Mouse (Mus musculus) adrenal gland, adult 8-10 months (tissue): ENCODE data around the gene Myo3b. TPM values are rescaled to one million over a fixed set of nuclear protein-coding genes. Genes with fewer than 3 reads are reported as not detected.

Source experiments
- DNase-seq: peaks from one replicate; pipeline ENCODE4 v3.0.0; 2022
- total RNA-seq, 4 experiments: library from RNA; stranded (reverse); gene quantifications; 2 replicates each; pipeline ENCODE4 v1.2.4; 2022

Gene Myo3b
- total RNA-seq, 4 experiments from 2014 or later, result 0.09 TPM; not detected in 3

DNA sequence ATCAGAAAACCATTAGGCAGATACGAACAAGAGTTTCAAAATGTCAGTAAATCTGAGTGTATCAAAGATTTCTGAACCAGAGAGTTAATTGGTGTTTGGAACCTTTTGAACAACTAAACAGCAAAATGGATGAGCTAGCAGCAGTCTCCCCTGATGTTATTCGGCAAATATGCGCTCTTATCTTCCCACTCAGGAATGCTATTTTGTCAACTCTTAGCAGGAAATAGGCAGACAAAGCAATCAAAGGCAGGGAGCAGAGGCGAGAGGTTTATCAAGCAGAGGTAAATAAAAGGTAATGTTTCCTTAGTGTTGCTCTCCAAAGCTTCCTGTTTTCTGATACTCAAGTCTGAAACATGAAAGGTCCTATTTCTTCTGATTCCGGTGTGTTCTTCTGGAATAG lies 252.1 kb downstream of the Myo3b start:
- no peak for DNase-seq

DNA sequence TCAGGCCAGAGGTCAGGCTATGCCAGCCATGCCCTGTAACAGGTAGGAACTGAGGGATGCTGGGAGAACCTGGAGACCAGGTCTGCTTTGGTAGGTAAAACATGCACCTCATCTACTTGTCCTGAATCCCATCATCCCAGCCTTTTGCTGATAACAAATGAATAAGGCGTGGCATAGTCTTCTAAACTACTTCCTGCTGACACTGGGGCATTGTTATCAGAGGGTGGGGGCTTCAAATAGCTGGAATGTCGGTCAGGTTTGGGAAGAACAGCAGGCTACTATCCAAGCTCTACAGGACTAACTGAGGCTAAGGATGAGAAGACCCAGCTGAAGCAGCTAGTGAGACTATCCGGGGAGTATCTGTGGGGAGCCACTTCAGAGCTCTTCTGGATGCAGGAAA lies 253.8 kb downstream of the Myo3b start:
- DNase-seq, result no peak

DNA sequence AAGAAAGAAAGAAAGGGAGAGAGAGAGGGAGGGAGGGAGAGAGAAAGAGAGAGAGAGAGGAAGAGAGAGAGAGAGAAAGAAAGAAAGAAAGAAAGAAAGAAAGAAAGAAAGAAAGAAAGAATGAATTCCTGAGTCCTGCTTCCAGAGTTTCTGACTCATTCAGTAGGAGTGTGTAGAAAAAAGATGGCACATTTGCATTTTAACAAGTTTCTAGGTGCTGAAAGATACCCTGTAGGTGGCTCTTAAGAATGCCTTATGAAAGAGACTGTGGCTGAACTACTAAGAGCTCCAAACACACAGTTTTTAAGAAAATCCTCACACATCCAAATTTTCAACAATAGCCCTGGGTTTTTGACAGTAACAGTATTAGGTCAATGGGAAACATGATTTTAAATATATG lies 264.0 kb downstream of the Myo3b start:
- no peak for DNase-seq

DNA sequence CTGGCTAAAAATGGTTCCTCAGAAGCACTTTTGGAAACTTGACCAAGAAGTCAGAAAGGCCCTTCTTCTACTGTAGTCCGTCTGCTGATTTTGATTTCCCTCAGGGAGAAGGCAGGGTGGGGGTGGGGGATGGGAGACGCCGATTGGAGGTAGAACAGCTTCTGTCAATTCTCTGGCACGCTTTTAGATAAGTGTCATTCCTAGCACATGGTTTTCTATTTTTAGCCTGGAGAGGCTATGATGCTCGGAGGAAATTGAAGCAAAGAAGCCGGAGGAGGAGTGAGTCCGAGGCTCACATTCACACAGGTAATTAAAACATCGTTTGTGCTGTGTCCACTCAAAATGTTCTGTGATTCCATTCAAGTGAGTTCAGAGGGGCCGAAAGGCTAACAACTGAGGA lies 276.2 kb downstream of the Myo3b start:
- DNase-seq, result no peak

DNA sequence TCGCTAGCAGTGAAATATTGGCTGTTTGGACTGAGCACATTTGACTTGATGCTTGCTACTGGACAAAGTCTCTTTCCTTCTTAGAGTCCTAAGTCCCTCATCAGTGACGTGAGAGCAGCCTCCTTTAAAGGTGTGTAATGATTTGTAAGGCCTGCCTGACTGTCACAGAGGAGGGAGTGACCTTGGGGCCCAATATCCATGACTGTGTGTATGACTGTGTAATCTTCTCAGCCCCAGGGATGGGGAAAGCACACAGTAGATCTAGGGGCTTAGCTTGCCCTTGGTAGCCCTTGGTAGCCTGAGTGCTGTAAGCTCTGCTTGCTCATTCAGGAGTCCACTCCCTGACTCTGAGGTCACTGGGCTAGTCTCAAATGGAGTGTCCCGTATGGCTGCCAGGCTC lies 276.8 kb downstream of the Myo3b start:
- no peak for DNase-seq

DNA sequence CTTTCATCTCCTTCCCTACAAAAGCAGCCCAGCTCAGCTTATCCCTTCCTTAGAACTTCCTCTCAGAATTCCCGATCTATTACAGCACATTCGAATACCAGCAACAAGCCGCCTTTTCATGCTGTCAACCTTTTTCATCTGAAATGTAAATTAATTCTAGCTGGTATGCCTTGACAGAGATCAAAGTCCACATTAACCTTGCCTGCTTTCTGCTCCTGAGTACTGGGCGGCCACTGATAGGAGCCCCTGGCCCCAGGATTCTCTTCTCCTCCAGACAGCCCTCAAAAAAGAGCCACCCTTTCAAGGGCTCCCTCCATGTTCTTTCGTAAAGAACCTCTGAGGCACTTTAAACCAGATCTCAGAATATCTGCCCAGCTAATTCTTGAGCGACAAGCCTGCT lies 278.9 kb downstream of the Myo3b start:
- no peak for DNase-seq

DNA sequence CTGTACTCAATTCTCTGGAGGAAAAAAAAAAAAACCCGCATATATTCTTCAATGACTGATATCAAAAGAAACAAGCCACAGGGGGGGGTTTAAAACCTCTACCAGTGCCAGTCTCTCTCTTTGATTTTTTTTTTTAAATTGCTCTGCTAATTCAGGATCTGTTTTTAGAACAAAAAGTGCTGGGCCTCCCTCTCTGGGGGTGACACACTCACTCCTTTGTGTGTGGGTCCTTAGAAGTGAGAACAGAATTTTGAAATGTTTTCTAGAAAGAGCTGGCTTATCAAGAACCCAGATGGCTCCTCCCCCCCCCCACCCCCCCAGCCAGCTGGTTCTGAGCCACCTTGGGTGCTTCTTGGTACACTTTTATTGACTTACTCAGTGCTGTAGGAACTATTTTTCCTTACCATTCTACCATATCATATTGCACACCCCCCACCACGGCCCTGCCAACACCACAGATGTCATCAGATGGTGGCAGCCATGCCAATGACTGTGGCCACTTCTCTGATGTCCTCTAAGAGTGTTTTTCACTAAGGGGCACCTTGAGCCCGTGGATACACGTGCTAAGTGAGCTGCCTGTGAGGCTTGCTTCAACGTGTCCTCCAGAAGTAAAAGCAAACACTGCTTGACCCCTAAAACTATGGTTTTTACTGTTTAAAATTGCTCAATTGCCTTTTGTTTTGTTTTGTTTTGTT lies 280.1 kb downstream of the Myo3b start:
- DNase-seq, result no peak

DNA sequence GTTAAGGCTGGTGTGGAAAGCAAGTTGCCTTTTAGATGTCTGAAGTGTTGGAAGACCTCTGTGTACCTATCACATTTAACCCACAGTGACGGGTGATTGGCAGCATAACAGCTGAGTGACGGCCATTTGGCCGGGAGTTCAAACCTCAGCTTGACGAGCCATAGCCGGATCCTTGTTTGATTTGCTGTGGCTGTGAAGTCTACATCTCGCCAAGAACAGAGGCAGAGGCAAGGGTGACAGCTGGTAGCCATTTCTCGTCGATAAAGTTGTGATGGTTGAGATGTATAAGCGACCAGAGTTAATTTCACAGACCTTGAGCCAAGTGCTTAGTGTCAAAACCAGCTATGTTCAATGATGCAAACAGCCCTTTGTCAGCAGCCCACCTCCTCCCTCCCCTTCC lies 283.8 kb downstream of the Myo3b start:
- DNase-seq, result no peak

DNA sequence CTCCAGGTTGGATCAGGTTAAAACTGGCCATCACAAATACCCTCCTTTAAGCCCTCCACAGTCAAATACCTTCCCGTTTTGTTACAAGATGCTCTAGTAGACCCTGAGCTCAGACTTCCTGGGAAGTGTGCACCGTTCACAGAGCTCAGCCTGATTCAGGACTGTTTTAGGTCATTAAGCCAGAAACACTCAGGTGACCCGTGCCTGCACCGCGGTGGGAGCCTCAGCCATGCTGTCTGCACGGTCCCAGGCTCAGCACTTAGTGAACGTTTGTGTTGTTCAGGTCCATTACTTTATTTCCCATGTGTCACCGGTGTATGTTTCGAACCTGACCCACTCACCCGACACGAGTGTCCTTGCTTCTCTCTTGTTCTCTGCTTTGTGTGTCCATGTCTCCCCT lies 288.7 kb downstream of the Myo3b start:
- DNase-seq, result no peak

DNA sequence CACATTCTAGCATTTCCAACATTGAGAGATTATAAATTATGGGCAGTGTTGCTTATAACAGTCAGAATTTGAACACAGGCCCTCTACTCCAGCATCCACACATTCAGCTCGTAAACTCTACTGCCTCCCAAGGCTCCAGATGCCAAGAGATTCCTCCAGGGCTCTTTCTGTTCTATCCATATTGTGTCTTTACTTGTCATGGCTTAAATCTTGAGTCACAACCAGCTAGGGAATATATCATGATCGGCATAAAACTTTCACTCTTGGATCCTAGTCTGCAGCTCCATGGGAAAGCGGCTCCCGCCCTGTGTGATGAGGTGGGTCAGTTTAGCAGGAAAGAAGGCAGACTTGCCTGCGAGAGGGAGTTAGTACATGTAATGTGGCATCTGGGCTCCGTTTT lies 294.0 kb downstream of the Myo3b start:
- no peak for DNase-seq

DNA sequence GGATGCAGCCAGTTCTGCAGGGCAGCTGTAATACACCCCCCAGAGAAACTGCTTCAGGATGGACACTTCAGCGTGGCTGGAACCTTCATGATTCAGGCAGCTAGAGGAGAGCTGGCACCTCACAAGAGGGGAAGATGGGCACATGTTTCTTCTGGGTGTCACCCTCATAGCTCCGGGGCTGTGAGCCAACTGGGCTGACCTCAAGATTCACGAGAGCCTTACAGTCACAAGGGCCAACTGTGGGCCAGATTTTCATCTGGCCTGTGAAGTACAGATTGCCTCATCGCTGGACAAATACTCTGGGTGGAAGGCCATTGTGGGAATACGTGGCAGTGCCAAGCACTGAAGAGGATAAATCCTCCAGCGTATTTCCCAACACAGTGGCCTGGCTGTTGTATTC lies 294.6 kb downstream of the Myo3b start:
- DNase-seq, result peak; percentile 74

DNA sequence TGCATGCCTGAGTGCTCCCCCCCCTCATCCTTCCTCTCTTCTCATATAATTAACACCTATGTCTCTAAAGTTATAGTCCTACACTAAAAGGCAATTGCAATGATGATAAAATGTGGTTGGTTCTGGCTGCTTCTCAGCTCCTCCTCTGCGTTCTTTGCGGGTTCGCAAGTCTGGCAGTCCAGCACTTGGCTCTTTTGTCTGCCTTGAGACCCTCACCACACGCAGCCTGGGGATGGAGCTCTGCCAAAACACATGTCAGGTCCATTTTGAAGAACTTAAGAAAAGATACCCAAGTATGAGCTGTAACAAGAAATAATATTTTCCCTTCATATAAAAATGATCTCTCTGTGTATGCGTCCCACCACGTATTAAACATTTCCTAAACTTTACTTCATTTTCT lies 297.6 kb downstream of the Myo3b start:
- DNase-seq, result no peak

DNA sequence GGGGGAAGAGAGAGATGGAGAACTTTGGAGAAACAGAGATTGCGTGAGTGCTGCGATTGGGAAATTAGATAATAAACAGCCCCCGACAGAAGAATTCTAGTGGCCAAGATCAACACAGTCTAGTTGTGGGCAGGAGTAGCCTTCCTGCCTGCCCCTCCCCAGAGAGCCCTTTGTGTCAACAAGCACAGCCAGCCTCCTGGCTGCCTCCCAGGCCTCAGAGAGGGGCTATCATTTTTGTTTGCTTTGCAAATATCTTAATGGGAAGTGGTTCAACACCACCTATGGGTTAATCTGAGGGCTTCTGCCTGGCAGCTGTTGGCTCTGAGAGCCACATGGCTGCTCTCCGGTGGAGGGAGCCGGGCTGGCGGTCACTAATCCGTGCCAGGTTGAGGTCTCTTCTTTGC lies 298.3 kb downstream of the Myo3b start:
- peak; percentile 20 for DNase-seq

DNA sequence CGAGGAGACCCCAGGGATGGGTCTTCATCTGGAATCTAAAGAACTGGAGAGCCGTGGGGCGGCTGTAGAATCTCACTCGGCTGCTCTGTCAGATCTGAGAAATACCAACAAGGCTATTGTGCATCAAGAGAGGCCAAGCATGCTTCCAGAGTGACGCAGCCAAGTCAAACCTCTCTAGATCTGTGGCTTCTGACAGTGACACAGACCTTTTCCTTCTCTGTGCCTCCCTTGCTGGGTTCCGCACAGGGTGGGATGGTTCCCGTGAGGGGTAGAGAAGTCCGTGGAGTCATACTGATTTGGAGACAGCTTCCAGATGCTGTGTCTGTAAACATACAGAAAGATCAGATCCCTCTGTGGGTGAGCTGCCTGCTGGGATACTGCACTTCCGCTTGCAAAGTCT lies 298.9 kb downstream of the Myo3b start:
- no peak for DNase-seq

DNA sequence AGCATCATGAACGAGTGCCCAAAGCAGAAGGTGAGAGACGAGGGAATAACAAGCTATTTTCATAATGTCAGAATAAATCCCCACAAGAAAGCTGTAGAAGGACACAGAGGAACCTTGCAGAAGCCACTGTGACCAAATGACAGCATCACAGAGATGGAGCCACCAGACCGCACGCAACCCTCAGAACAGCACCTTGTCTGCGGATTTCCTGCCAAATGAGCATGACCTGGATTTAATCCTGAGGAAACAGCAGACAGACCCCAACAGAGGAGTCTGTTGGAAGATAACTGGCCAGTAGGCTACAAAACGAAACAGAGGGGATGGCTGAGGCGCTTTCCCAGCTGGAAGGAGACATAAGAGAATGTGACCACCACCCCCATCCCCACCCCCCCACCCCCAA lies 300.1 kb downstream of the Myo3b start:
- DNase-seq, result no peak

DNA sequence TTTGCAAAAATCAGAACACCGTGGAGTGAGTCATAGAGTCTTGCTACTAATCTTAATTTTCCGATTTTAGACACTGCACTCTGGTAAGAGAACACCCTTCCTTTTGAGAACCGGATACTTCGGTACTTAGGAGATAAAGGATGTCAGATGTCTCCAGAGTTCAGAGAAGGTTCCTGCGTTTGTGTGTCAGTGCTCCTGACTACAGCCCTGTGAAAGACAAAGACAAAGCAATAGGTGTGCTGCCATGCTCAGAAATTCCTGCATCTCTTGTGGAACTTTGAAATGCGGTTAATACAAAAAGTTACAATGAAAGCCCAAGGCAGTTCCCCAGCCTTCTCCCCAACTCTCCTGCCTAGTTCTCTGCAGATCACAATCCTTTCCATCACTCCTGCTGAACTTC lies 300.6 kb downstream of the Myo3b start:
- DNase-seq, result no peak

DNA sequence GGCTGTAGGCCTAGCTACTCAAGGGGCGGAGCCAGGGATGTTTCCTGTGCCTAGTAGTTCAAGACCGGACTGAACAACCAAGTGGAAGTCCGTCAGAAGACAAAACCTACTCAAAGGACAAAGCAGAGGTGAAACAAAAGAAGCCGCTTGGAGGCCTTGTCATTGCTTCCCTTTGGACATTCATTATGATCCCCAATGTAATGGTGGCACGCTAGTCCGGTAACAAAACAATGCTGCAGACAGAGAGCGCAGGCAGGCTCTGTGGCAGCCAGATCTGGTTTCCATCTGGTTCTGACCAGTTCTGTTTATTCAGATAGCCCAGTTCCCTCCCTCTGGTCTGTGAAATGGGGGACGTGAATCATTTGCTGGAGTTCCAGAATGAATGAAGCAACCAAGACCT lies 301.3 kb downstream of the Myo3b start:
- no peak for DNase-seq

DNA sequence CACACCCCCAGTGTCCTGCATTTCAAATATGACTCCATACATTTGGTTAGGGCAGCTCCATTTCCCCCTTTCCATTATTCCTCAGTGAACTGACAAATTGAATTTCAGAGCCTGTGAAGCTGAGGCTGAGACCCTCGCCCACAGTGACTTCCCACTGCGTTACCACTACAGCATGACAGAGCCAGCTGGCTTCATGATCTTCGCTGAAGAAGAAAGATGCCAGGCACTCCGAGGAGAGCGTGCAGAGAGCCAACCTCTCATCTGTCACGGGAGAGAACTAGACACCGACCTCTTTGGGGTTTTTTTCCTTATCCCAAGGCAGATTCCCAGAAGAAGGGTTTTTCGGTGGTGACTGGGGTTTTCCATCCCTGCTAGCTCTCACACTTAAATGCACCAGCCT lies 306.2 kb downstream of the Myo3b start:
- DNase-seq, result no peak

DNA sequence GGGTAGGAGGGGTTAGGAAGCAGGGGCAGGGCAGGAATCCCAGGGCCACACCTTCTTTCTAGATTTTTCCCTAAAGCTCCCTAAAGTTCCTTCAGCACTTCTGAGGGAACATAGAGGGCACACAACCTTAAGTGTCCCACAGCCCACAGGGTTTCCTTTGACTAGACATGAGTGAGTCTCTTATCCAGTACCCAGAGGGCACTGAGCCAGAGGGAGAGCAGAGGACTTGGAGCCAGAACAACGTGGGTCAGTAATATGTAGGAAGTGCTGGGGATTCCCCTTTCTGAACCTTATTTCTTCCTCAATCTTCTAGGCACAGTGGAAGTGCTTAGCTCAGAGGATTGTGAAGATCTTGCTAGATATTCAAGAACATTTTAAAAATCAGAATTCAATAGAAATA lies 308.6 kb downstream of the Myo3b start:
- no peak for DNase-seq

DNA sequence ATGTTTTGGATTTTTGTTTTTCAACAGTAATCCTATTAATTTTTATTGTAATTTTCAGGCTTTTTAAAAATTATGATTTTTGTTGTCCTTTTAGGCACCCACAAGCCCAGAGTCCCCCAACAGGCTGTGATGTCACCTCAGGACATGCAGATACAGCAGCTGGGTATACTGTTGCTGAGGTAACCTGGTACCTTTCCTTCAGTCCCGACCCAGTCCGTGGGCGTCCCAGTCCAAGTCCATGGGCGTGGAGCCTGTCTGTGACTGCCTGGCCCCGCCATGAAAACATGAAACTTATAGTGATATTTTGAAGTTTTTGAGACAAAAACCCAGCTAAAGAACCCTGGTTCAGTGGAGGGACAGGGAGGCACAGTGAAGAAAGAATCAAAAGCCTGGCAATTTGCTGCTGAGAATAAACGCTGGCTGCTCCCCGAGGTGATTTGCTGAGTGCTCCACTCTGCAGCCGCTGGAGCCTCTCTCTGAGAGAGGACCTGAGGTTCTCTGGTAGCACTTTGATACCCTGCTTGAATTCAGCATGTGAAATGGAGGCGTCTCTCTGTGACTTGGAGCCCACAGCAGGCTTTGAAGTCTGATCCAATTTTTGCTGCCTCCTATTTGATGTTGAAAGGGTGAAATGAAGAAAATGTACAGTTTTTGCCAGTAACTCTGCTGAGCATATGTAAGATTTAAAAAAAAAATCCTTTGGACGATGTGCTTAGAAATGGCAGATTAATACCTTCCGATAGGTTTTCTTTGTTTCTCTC lies 310.0 kb downstream of the Myo3b start:
- no peak for DNase-seq

DNA sequence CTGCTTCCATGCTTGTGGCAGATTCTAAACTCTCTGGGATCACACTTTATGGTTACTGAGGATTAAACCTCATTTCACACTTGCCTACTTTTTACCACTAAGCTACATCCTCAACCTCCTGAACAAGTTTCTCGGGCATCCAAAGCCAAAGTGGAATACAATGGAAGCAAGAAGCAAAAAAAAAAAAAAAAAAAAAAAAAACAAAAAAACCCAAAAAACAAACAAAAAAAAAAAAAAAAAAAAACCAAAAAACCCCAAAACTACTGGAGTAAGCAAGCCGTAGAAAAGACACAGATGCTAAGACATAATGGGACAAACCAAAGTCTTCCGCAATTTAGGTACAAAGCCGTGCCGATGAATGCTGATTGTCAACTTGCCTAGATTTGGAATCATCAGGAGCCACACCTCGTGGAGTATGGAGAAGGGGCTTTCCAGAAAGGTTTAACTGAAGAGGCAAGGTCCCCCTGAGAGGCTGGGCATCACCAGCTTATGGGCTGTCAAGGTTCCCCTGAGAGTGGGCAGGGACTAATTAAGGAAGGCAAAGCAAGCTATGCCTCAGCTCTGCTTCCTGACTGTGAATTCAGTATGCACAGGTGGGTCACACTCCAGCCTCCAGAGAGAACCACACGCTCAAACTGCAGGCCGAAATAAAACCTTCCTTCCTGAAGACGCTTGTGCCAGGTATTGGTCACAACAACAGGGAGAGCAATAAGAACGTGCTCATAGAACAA lies 313.7 kb downstream of the Myo3b start:
- no peak for DNase-seq

DNA sequence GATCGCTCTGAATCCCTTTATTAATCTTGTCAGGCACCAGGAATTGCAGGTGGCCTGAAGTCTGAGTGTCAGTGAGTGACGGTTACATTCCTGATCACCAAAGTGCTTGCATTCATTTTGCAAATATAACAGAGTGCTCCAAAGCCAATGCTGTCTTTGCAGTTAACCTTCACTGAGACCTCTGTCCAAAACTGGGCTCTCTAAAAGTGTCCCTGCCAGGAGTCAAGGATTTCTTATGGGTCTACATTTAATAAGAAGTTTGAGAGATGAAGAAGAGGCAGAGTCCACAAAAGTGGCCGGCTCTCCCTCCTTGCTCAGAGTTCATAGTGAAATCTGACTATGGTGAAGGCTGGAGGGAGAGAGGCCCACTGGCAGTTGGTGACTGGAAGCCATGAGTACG lies 315.1 kb downstream of the Myo3b start:
- DNase-seq, result no peak

DNA sequence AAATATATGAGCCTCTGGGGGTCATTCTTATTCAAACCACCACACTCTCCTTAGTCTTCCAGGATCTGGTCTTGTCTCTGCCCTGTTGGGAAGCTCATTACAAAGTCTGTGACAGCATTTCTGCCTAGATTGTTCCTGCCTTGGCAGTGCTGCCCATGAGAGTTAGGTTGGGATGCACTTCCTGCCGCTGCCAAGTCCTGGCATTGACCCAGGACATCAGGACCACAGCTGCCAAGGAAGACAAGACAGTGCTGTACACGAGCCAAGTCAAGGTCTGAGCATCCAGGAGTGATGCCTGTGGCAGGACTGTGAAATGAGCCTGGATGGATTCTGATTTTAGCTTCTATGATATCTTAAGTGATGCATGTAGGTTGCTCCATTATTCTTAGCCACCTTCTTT lies 316.1 kb downstream of the Myo3b start:
- no peak for DNase-seq

DNA sequence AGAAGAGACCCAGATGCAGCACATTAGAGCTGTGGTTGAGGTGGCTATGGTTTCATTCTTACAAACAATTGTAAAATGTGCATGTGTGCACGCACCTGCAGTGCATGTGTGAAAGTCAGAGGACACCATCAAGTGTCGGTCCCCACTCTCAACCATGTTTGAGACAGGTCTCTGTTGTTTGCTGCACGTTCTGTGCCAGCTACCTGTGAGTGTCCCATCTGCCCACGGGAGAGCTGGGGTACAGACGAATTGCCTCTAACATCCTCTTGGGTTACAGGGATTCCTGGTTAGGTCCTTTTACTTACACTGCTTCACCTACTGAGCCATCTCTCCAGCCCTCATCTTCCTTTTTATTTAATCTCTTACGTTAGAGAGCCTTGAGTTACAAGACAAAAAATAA lies 330.5 kb downstream of the Myo3b start:
- no peak for DNase-seq
